Mouse (Mus musculus) cortical plate, adult 2 months (tissue): Measurements from ENCODE around the gene Slc5a12.

ENCODE experiments used
- CTCF ChIP-seq: fragments of 200-500 bp; IDR thresholded peaks from 2 replicates; pipeline ENCODE4 v1.5.1; 2011; ENCODE audit warnings: mild to moderate bottlenecking, control low read depth, low read length; ENCODE audit not compliant: insufficient read depth; ENCODE audit errors: extremely low read depth
- POLR2A ChIP-seq: fragments of 200-500 bp; IDR thresholded peaks from 2 replicates; pipeline ENCODE4 v1.6.1; 2011; ENCODE audit warnings: mild to moderate bottlenecking, low read length, control low read depth; ENCODE audit not compliant: insufficient read depth; ENCODE audit errors: extremely low read depth

GRCm38 (mm10) chr2:110592276-110592675 is 4.8 kb upstream of the Slc5a12 start:
- TF ChIP-seq POLR2A (no peak), CTCF (no peak)
